Comparison of ENCODE assay signal across 29 mouse cellular contexts in the genomic region with DNA sequence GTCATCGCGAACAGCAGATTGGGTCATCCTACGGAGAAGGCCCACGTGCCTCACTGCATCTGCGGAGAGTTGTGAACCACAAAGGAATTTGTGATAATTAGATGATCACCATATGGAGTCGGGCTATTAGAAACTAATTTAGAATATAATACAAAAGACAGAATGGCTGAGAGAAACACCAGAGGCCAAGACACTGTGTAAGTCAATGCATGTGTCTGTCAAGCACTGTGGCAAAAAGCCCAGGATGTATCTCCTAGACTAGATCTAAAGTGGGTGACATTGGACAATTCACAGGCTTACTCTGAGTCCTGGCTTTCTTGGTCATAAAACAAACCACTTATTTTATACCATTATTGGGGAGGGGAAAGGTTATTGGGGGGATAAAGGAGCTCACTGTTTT. TPM values are rescaled to one million over a fixed set of nuclear protein-coding genes. Genes with fewer than 3 reads are reported as not detected.
DNase-seq lines count a peak whose midpoint lies in the region; ATAC-seq and TF ChIP-seq lines count a peak whose summit lies in the region.
"Had no signal": no experiment of that assay in that cellular context is flagged by ENCODE, and none has a peak within 500 bp of the region (broad histone marks: within the 10 kb centered on the region; RNA-seq: fewer than 3 reads in every experiment).

No protein-coding gene starts in this region.

- no peak for ATAC-seq in heart, embryonic 11.5 days (replicated peaks; ENCODE audit: insufficient number of reproducible peaks, low FRiP score, low TSS enrichment)
- peak; percentile 45; the same call in 1 of the 2 replicates for ATAC-seq in heart, embryonic 15.5 days (replicated peaks; ENCODE audit: insufficient number of reproducible peaks, insufficient read depth, low FRiP score, low read depth)
- ATAC-seq in lung, embryonic 14.5 days (ENCODE audit: insufficient read depth): peak; percentile 82
- peak; percentile 67 for ATAC-seq in lung, postnatal 0 days
- ATAC-seq: forebrain, embryonic 16.5 days; intestine, postnatal 0 days; Patski had no signal

- no peaks in the 10 kb centered on the region for H3K9me3 ChIP-seq in heart, embryonic 11.5 days (replicated peaks; ENCODE audit: control insufficient read depth, low read length)
- H3K9me3 ChIP-seq in heart, embryonic 15.5 days (replicated peaks): no peaks in the 10 kb centered on the region
- no peaks in the 10 kb centered on the region for H3K9me3 ChIP-seq in heart, embryonic 10.5 days
- no peaks in the 10 kb centered on the region for H3K9me3 ChIP-seq in lung, embryonic 14.5 days (ENCODE audit: low read depth, low read length)
- no peaks in the 10 kb centered on the region for H3K9me3 ChIP-seq in lung, postnatal 0 days (ENCODE audit: low read length)
- H3K9me3 ChIP-seq: embryonic facial prominence, embryonic 12.5 days; embryonic facial prominence, embryonic 15.5 days; forebrain, embryonic 12.5 days; heart, embryonic 13.5 days; hindbrain, embryonic 12.5 days; hindbrain, embryonic 15.5 days had no signal

- peak; percentile 31 for DNase-seq in heart, adult 11 months
- no peak for DNase-seq in heart, embryonic 10.5 days (ENCODE audit: low spot score)
- DNase-seq in lung, embryonic 14.5 days: peak; percentile 96
- DNase-seq in lung, postnatal 10 days: no peak
- DNase-seq in lung, postnatal 0 days (ENCODE audit: low spot score): peak; percentile 82
- no peak for DNase-seq in lung, postnatal 36 days
- DNase-seq: adrenal gland, postnatal 10 days; adrenal gland, postnatal 36 days; B cell, adult 2 months; cerebellum, adult 11 months; cerebellum, adult 2 months; cerebellum, adult 9-11 months; cerebellum, postnatal 25 days; gastrocnemius, postnatal 10 days; gastrocnemius, postnatal 36 days; kidney, adult 2 months had no signal

- 84% methylated on average over 6 of the region's 6 CpGs for WGBS in heart, embryonic 11.5 days (ENCODE audit: insufficient replicate concordance)
- WGBS in heart, embryonic 15.5 days: 49% methylated on average over 6 of the region's 6 CpGs
- 89% methylated on average over 6 of the region's 6 CpGs for WGBS in heart, embryonic 10.5 days
- 53% methylated on average over 6 of the region's 6 CpGs for WGBS in lung, embryonic 14.5 days
- WGBS in lung, postnatal 0 days: 66% methylated on average over 6 of the region's 6 CpGs

- H3K4me1 ChIP-seq in heart, embryonic 11.5 days (ENCODE audit: control insufficient read depth, insufficient read depth, low read length): no peaks in the 10 kb centered on the region; the same call in 1 of the 2 replicates
- peaks cover 13% of the 10 kb centered on the region for H3K4me1 ChIP-seq in heart, embryonic 15.5 days (replicated peaks)
- H3K4me1 ChIP-seq in heart, embryonic 10.5 days: peaks cover 12% of the 10 kb centered on the region
- H3K4me1 ChIP-seq in lung, embryonic 14.5 days (ENCODE audit: insufficient read depth): peaks cover 6% of the 10 kb centered on the region; the same call in 1 of the 2 replicates
- no peaks in the 10 kb centered on the region for H3K4me1 ChIP-seq in lung, postnatal 0 days (ENCODE audit: insufficient read depth, low read depth, low read length)

- TF ChIP-seq EP300 in lung, postnatal 0 days (IDR thresholded peaks at IDR 0.05): no peak

- H3K4me3 ChIP-seq in heart, embryonic 11.5 days (ENCODE audit: low read depth, low read length): no peak overlapping the region
- no peak overlapping the region for H3K4me3 ChIP-seq in heart, embryonic 15.5 days
- H3K4me3 ChIP-seq in heart, embryonic 10.5 days: no peak overlapping the region
- no peak overlapping the region for H3K4me3 ChIP-seq in lung, embryonic 14.5 days (ENCODE audit: low read depth, low read length)
- no peak overlapping the region for H3K4me3 ChIP-seq in lung, postnatal 0 days (ENCODE audit: low read depth, low read length)
- H3K4me3 ChIP-seq: embryonic facial prominence, embryonic 12.5 days; embryonic facial prominence, embryonic 15.5 days; forebrain, embryonic 12.5 days; heart, embryonic 13.5 days; hindbrain, embryonic 12.5 days; hindbrain, embryonic 15.5 days had no signal

- H3K36me3 ChIP-seq in heart, embryonic 11.5 days (ENCODE audit: control insufficient read depth, insufficient read depth, low read length): no peaks in the 10 kb centered on the region
- H3K36me3 ChIP-seq in heart, embryonic 15.5 days: no peaks in the 10 kb centered on the region
- no peaks in the 10 kb centered on the region for H3K36me3 ChIP-seq in heart, embryonic 10.5 days
- no peaks in the 10 kb centered on the region for H3K36me3 ChIP-seq in lung, embryonic 14.5 days (ENCODE audit: insufficient read depth)
- H3K36me3 ChIP-seq in lung, postnatal 0 days (ENCODE audit: insufficient read depth, low read length): no peaks in the 10 kb centered on the region
- H3K36me3 ChIP-seq: embryonic facial prominence, embryonic 12.5 days; embryonic facial prominence, embryonic 15.5 days; forebrain, embryonic 12.5 days; G1E; heart, embryonic 13.5 days; hindbrain, embryonic 12.5 days; hindbrain, embryonic 15.5 days had no signal

- TF ChIP-seq CTCF in lung, embryonic 14.5 days (IDR thresholded peaks at IDR 0.05; ENCODE audit: low read depth): no peak
- no peak for TF ChIP-seq CTCF in lung, postnatal 0 days (IDR thresholded peaks at IDR 0.05)

- no peak overlapping the region for H3K9ac ChIP-seq in heart, embryonic 11.5 days (ENCODE audit: low read depth, low read length)
- no peak overlapping the region for H3K9ac ChIP-seq in heart, embryonic 15.5 days
- H3K9ac ChIP-seq in lung, embryonic 14.5 days: no peak overlapping the region
- no peak overlapping the region for H3K9ac ChIP-seq in lung, postnatal 0 days (replicated peaks; ENCODE audit: low read depth)
- H3K9ac ChIP-seq: embryonic facial prominence, embryonic 12.5 days; embryonic facial prominence, embryonic 15.5 days; forebrain, embryonic 12.5 days; heart, embryonic 13.5 days; hindbrain, embryonic 12.5 days; hindbrain, embryonic 15.5 days had no signal

- no peak overlapping the region for H3K4me2 ChIP-seq in heart, embryonic 11.5 days
- H3K4me2 ChIP-seq in heart, embryonic 15.5 days: peak overlapping the region; percentile 27; the same call in 1 of the 2 replicates
- H3K4me2 ChIP-seq in lung, embryonic 14.5 days: no peak overlapping the region
- H3K4me2 ChIP-seq in lung, postnatal 0 days (replicated peaks; ENCODE audit: low read depth, low read length): no peak overlapping the region
- H3K4me2 ChIP-seq: embryonic facial prominence, embryonic 12.5 days; embryonic facial prominence, embryonic 15.5 days; forebrain, embryonic 12.5 days; heart, embryonic 13.5 days; hindbrain, embryonic 12.5 days; hindbrain, embryonic 15.5 days had no signal

- no peaks in the 10 kb centered on the region; the same call in 1 of the 2 replicates for H3K27me3 ChIP-seq in heart, embryonic 11.5 days (ENCODE audit: control insufficient read depth, insufficient read depth, low read length)
- no peaks in the 10 kb centered on the region for H3K27me3 ChIP-seq in heart, embryonic 15.5 days
- peaks cover 9% of the 10 kb centered on the region; the same call in 1 of the 2 replicates for H3K27me3 ChIP-seq in heart, embryonic 10.5 days (ENCODE audit: insufficient read depth, poor library complexity, severe bottlenecking)
- H3K27me3 ChIP-seq in lung, embryonic 14.5 days (ENCODE audit: insufficient read depth, low read length): peaks cover 4% of the 10 kb centered on the region; the same call in 1 of the 2 replicates
- no peaks in the 10 kb centered on the region for H3K27me3 ChIP-seq in lung, postnatal 0 days (replicated peaks; ENCODE audit: insufficient read depth, low read length)
- H3K27me3 ChIP-seq: CH12.LX; hindbrain, embryonic 15.5 days had no signal

- H3K27ac ChIP-seq in heart, embryonic 11.5 days (ENCODE audit: low read depth, low read length): no peak overlapping the region
- H3K27ac ChIP-seq in heart, embryonic 15.5 days: peak overlapping the region; percentile 45
- no peak overlapping the region for H3K27ac ChIP-seq in heart, embryonic 10.5 days
- no peak overlapping the region for H3K27ac ChIP-seq in lung, embryonic 14.5 days (ENCODE audit: low read depth)
- H3K27ac ChIP-seq in lung, postnatal 0 days (ENCODE audit: low read length): no peak overlapping the region
- H3K27ac ChIP-seq: embryonic facial prominence, embryonic 12.5 days; embryonic facial prominence, embryonic 15.5 days; forebrain, embryonic 12.5 days; heart, embryonic 13.5 days; hindbrain, embryonic 12.5 days; hindbrain, embryonic 15.5 days had no signal

RNA-seq across cellular contexts. Expression of a gene that starts 4.9 kb away (rescaled TPM):
- 41.6 and 44.2 TPM in 2 replicates for polyA plus RNA-seq in heart, embryonic 11.5 days (2014; fragmentation: Nextera tagmentation; extraction: Ambion mirVana)
- polyA plus RNA-seq in heart, embryonic 15.5 days (2015; fragmentation: Nextera tagmentation; extraction: Ambion mirVana): 33.1 and 33.4 TPM in 2 replicates
- polyA plus RNA-seq in heart, embryonic 10.5 days (2016; fragmentation: Nextera tagmentation; extraction: Ambion mirVana): 20.6 and 31.1 TPM in 2 replicates
- polyA plus RNA-seq in lung, embryonic 14.5 days (2014; fragmentation: Nextera tagmentation; extraction: Ambion mirVana): 15.9 and 17.5 TPM in 2 replicates
- polyA plus RNA-seq in lung, postnatal 0 days (2015; fragmentation: Nextera tagmentation; extraction: Ambion mirVana): 33.9 and 36.3 TPM in 2 replicates
- polyA plus RNA-seq: G1E had no signal

Comparison
In these comparisons a context has a peak if more than half of its experiments do, and no peak if none do; other contexts are left out.
1. DNase-seq: peak in heart, adult 11 months (single experiment), lung, embryonic 14.5 days (single experiment) and lung, postnatal 0 days (single experiment); none in heart, embryonic 10.5 days (single experiment), lung, postnatal 10 days (single experiment) and lung, postnatal 36 days (single experiment).